In the genomic region with DNA sequence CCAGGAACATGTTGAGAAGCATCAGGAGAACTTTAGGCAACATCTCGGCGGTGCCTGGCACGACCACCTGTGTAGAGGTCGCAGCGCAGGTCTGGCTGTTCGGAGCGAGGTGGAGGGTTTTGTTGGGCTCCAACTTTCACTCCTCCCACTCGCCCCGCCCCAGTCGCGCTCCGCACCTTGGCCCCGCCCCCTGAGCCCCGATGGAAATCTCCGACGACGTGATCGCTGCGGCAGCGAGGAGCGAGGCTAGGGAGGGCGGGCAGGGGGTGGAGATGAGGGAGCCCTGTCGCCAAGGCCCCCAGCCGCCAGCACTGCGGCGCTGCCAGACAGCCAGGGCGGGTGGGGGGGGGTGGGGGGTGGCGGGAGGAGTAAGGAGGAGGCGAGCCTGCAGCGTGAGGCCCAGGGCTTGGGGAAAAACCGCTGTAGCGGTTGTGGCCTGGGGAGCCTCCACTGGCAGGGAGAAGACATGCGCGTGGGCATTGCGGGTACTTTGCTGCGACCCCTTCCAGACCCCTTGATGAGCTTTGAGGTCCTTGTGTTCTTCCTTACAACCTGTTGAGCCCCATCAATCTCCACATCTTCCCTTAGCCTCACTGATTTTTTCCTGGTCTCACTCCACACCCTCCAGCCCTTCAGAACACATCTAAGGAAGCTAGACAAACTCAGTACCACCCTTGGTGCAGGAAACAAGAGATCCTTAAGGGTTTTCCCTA, we compare ENCODE assay signal across 8 mouse cellular contexts. TPM values are rescaled to one million over a fixed set of nuclear protein-coding genes. Genes with fewer than 3 reads are reported as not detected.
DNase-seq lines count a peak whose midpoint lies in the region; ATAC-seq and TF ChIP-seq lines count a peak whose summit lies in the region.

Gabre (minus strand) TSS at position 145 of the 713 bp plus-strand sequence.

- peak within 1 kb of the TSS; percentile 64 for H3K4me2 ChIP-seq in forebrain, embryonic 15.5 days (replicated peaks)
- peak within 1 kb of the TSS; percentile 61 for H3K4me2 ChIP-seq in limb, embryonic 14.5 days (replicated peaks; ENCODE audit: low read depth, low read length, severe bottlenecking)
- peak within 1 kb of the TSS; percentile 67 for H3K4me2 ChIP-seq in midbrain, embryonic 16.5 days (ENCODE audit: low read length)

- H3K27ac ChIP-seq in forebrain, embryonic 15.5 days (replicated peaks) = no peak within 1 kb of the TSS
- peak within 1 kb of the TSS; percentile 67; the same call in 1 of the 2 replicates for H3K27ac ChIP-seq in hindbrain, embryonic 10.5 days
- H3K27ac ChIP-seq in limb, embryonic 14.5 days (replicated peaks; ENCODE audit: low read depth, low read length) = peak within 1 kb of the TSS; percentile 26; the same call in 1 of the 2 replicates
- no peak within 1 kb of the TSS for H3K27ac ChIP-seq in midbrain, embryonic 16.5 days (ENCODE audit: low read length)

- H3K36me3 ChIP-seq in forebrain, embryonic 15.5 days = no peaks in the 10 kb centered on the region
- no peaks in the 10 kb centered on the region for H3K36me3 ChIP-seq in hindbrain, embryonic 10.5 days
- H3K36me3 ChIP-seq in limb, embryonic 14.5 days (ENCODE audit: control insufficient read depth, insufficient read depth, low read length) = no peaks in the 10 kb centered on the region
- no peaks in the 10 kb centered on the region for H3K36me3 ChIP-seq in midbrain, embryonic 16.5 days (ENCODE audit: control insufficient read depth, insufficient read depth, low read length)

- peak; percentile 88 for ATAC-seq in forebrain, embryonic 15.5 days (replicated peaks)
- peak; percentile 88 for ATAC-seq in limb, embryonic 14.5 days (ENCODE audit: low FRiP score, low read depth)
- ATAC-seq in midbrain, embryonic 16.5 days = peak; percentile 89

- H3K9ac ChIP-seq in forebrain, embryonic 15.5 days (replicated peaks) = 0 out of 2 replicates have a peak within 1 kb of the TSS, but pooled peaks have one; percentile 15
- H3K9ac ChIP-seq in limb, embryonic 14.5 days (ENCODE audit: low read depth, low read length, severe bottlenecking) = peak within 1 kb of the TSS; percentile 52
- H3K9ac ChIP-seq in midbrain, embryonic 16.5 days (ENCODE audit: low read depth, low read length) = peak within 1 kb of the TSS; percentile 49; the same call in 1 of the 2 replicates

- 0 out of 2 replicates have a peak, but pooled peaks cover 5% of the 10 kb centered on the region for H3K4me1 ChIP-seq in forebrain, embryonic 15.5 days
- H3K4me1 ChIP-seq in hindbrain, embryonic 10.5 days (replicated peaks) = peaks cover 3% of the 10 kb centered on the region; the same call in 1 of the 2 replicates
- H3K4me1 ChIP-seq in limb, embryonic 14.5 days (ENCODE audit: control insufficient read depth, insufficient read depth, low read length) = no peaks in the 10 kb centered on the region
- no peaks in the 10 kb centered on the region; the same call in 1 of the 2 replicates for H3K4me1 ChIP-seq in midbrain, embryonic 16.5 days (ENCODE audit: control insufficient read depth, insufficient read depth, low read length)

- no peaks in the 10 kb centered on the region for H3K9me3 ChIP-seq in forebrain, embryonic 15.5 days
- 0 out of 2 replicates have a peak, but pooled peaks cover 3% of the 10 kb centered on the region for H3K9me3 ChIP-seq in hindbrain, embryonic 10.5 days
- no peaks in the 10 kb centered on the region for H3K9me3 ChIP-seq in limb, embryonic 14.5 days (ENCODE audit: control insufficient read depth, low read length)
- no peaks in the 10 kb centered on the region for H3K9me3 ChIP-seq in midbrain, embryonic 16.5 days (replicated peaks; ENCODE audit: control insufficient read depth, low read length, poor library complexity, severe bottlenecking)

- no peaks in the 10 kb centered on the region for H3K27me3 ChIP-seq in forebrain, embryonic 15.5 days
- H3K27me3 ChIP-seq in hindbrain, embryonic 10.5 days (ENCODE audit: insufficient read depth, poor library complexity, severe bottlenecking) = 0 out of 2 replicates have a peak, but pooled peaks cover 4% of the 10 kb centered on the region
- H3K27me3 ChIP-seq in limb, embryonic 14.5 days (ENCODE audit: control insufficient read depth, insufficient read depth, low read length) = no peaks in the 10 kb centered on the region
- H3K27me3 ChIP-seq in midbrain, embryonic 16.5 days (ENCODE audit: control insufficient read depth, insufficient read depth, low read depth, low read length) = no peaks in the 10 kb centered on the region

- DNase-seq in 3134 (ENCODE audit: extremely low read depth, insufficient read length, low spot score) = peak; percentile 83
- DNase-seq in adrenal gland, adult 18-20 months (ENCODE audit: low spot score in 2 of 2) = peak; percentile 38
- peak; percentile 62 for DNase-seq in hindbrain, embryonic 10.5 days (ENCODE audit: low spot score)
- DNase-seq in limb, embryonic 14.5 days (ENCODE audit: low spot score) = peak; percentile 48
- DNase-seq in urinary bladder, adult 2 months (ENCODE audit: low spot score) = peak; percentile 24
- DNase-seq in spleen, postnatal 4 days (ENCODE audit: low spot score in 2 of 2) = no peak

- TF ChIP-seq POLR2A in limb, embryonic 14.5 days (IDR thresholded peaks at IDR 0.05; ENCODE audit: borderline replicate concordance, extremely low read depth, insufficient read depth, insufficient read length) = peak; percentile 61; the same call in 1 of the 2 replicates

- WGBS in forebrain, embryonic 15.5 days = 7% methylated on average over 29 of the region's 36 CpGs
- WGBS in hindbrain, embryonic 10.5 days = 12% methylated on average over 35 of the region's 36 CpGs
- 13% methylated on average over 24 of the region's 36 CpGs for WGBS in limb, embryonic 14.5 days
- 28% methylated on average over 22 of the region's 36 CpGs for WGBS in midbrain, embryonic 16.5 days

- H3K4me3 ChIP-seq in forebrain, embryonic 15.5 days = peak within 1 kb of the TSS; percentile 37
- peak within 1 kb of the TSS; percentile 53 for H3K4me3 ChIP-seq in hindbrain, embryonic 10.5 days
- H3K4me3 ChIP-seq in limb, embryonic 14.5 days (replicated peaks; ENCODE audit: low read length) = peak within 1 kb of the TSS; percentile 48
- peak within 1 kb of the TSS; percentile 46 for H3K4me3 ChIP-seq in midbrain, embryonic 16.5 days (ENCODE audit: low read depth, low read length)

RNA-seq across cellular contexts. Expression of gene Gabre, which starts in this region (rescaled TPM):
- under 1 TPM; 0.64 to 0.99 TPM for total RNA-seq in adrenal gland, adult 18-20 months (2021)
- 0.53 and 0.73 TPM in 2 replicates for polyA plus RNA-seq in forebrain, embryonic 15.5 days (2015; fragmentation: Nextera tagmentation; extraction: Ambion mirVana)
- 0.73 and 0.93 TPM in 2 replicates for polyA plus RNA-seq in hindbrain, embryonic 10.5 days (2016; fragmentation: Nextera tagmentation; extraction: Ambion mirVana)
- polyA plus RNA-seq in limb, embryonic 14.5 days (2012; rRNA removed) = 18.2 and 29.2 TPM in 2 replicates
- polyA plus RNA-seq in limb, embryonic 14.5 days (2014; fragmentation: Nextera tagmentation; extraction: Ambion mirVana) = 3.9 and 4.6 TPM in 2 replicates
- 0.52 and 0.90 TPM in 2 replicates for polyA plus RNA-seq in midbrain, embryonic 16.5 days (2015; fragmentation: Nextera tagmentation; extraction: Ambion mirVana)
- polyA plus RNA-seq in urinary bladder, adult 2 months (2012; rRNA removed) = 5.3 and 5.7 TPM in 2 replicates

Comparison
In these comparisons a context has a peak if more than half of its experiments do, and no peak if none do; other contexts are left out.
1. Peak in DNase-seq in adrenal gland, adult 18-20 months; RNA of the gene not detected or under 1 TPM.
2. Peak in ATAC-seq, H3K4me3 ChIP-seq, H3K9ac ChIP-seq and H3K4me2 ChIP-seq in forebrain, embryonic 15.5 days; RNA of the gene not detected or under 1 TPM.
3. Peak in DNase-seq, H3K4me3 ChIP-seq and H3K27ac ChIP-seq in hindbrain, embryonic 10.5 days; RNA of the gene not detected or under 1 TPM.
4. Peak in ATAC-seq, H3K4me3 ChIP-seq, H3K9ac ChIP-seq and H3K4me2 ChIP-seq in midbrain, embryonic 16.5 days; RNA of the gene not detected or under 1 TPM.
5. DNase-seq: peak in 3134 (single experiment), limb, embryonic 14.5 days (single experiment) and urinary bladder, adult 2 months (single experiment); none in spleen, postnatal 4 days (0 of 2).
6. Peak in every context shown above with its lines, with median percentiles within 50 percentile points of each other: ATAC-seq, H3K4me2 ChIP-seq, H3K4me3 ChIP-seq and H3K9ac ChIP-seq.